Mouse (Mus musculus) monocyte, adult 5-6 weeks (primary cell): ENCODE measurements around the gene H3f3a. TPM values are rescaled to one million over a fixed set of nuclear protein-coding genes. Genes with fewer than 3 reads are reported as not detected.
"Not testable (repeated sequence)": the region's sequence is repeated elsewhere in the genome, so short reads cannot be mapped to it uniquely, and the experiment has no call there.

ENCODE experiments used
- ATAC-seq: fragments of 153-309, 156-312 bp; replicated peaks from 2 replicates; pipeline ENCODE4 v1.8.0; 2017; ENCODE audit warnings: mild to moderate bottlenecking; ENCODE audit not compliant: low TSS enrichment, insufficient number of reproducible peaks, severe bottlenecking, poor library complexity, low FRiP score
- total RNA-seq: library from RNA; stranded (forward); fragments of 200-1000, 200-491, 200-594 nt; gene quantifications from 3 replicates; pipeline ENCODE4 v1.2.3, GENCODE M21; 2017

H3f3a gene
- total RNA-seq, result 1,440 to 2,544 TPM (median 2,182 TPM) in 3 replicates

GRCm38 (mm10) chr1:180813885-180814740 lies at the start of gene H3f3a:
Gene H3f3a, minus strand, starts transcription at chr1:180813943.
- peak; percentile 28 for ATAC-seq

- no peak for ATAC-seq
These were observed 46.3 kb upstream of the H3f3a start for GRCm38 (mm10) chr1:180860030-180860429.

GRCm38 (mm10) chr1:180858763-180859162 lies 45.0 kb upstream of the H3f3a start:
- no peak for ATAC-seq

- ATAC-seq, result peak; percentile 83
These were observed 36.9 kb upstream of the H3f3a start, which contains the start of gene Sde2 for GRCm38 (mm10) chr1:180850316-180851270. Gene Sde2, plus strand, starts transcription at chr1:180851127.

- ATAC-seq, result no peak
These were observed 36.1 kb upstream of the H3f3a start for GRCm38 (mm10) chr1:180849701-180850301.

GRCm38 (mm10) chr1:180848511-180849241 lies 34.9 kb upstream of the H3f3a start:
- peak; percentile 51 for ATAC-seq

- ATAC-seq, result peak; percentile 51
These were observed 34.4 kb upstream of the H3f3a start for GRCm38 (mm10) chr1:180848114-180848510.

- ATAC-seq, result no peak; the same call in 1 of the 2 replicates
These were observed 28.0 kb upstream of the H3f3a start for GRCm38 (mm10) chr1:180841561-180842300.

GRCm38 (mm10) chr1:180839201-180839910 lies 25.6 kb upstream of the H3f3a start:
- no peak for ATAC-seq

- ATAC-seq, result no peak
These were observed 24.3 kb upstream of the H3f3a start for GRCm38 (mm10) chr1:180838014-180838413.

- ATAC-seq, result no peak
These were observed 23.4 kb upstream of the H3f3a start for GRCm38 (mm10) chr1:180837186-180837585.

- ATAC-seq, result not testable (repeated sequence)
These were observed 22.7 kb upstream of the H3f3a start for GRCm38 (mm10) chr1:180836467-180836866.

- ATAC-seq, result peak; percentile 91
These were observed 21.7 kb upstream of the H3f3a start for GRCm38 (mm10) chr1:180835273-180836015.

- ATAC-seq, result no peak
These were observed 17.0 kb upstream of the H3f3a start for GRCm38 (mm10) chr1:180830588-180831346.

GRCm38 (mm10) chr1:180830175-180830574 lies 16.4 kb upstream of the H3f3a start:
- no peak for ATAC-seq

- ATAC-seq, result peak; percentile 85
These were observed 16.0 kb upstream of the H3f3a start for GRCm38 (mm10) chr1:180829775-180830174.
